ENCODE assay signal across 9 mouse cellular contexts in the genomic region with DNA sequence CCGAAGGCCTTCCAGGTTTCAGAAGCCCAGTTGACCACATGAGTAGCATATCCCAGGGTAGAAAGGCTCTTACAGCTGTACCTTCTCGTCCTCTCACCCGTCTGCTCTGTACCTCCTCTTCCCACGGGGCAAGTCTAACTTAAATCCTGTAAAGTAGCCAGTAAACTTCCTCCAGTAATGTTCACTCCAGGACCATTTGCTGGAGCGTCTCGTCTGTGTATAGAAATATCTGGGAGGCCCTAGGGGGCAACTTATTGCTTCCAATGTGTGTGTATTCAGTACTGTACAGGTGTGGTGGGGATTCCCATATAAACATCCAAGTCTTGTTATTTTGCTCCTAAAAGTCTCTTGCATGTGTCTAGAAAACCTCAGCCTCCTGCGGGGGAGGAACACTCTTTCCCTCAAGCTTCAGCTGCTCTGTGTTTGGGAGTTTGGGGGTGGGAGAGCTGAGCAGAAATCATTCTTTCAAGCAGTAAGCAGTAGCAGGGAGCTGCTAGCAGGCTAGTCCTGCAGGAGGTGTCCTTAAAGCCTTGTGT.
DNase-seq lines count a peak whose midpoint lies in the region; ATAC-seq lines count a peak whose summit lies in the region.
"Had no signal": no experiment of that assay in that cellular context is flagged by ENCODE, and none has a peak within 500 bp of the region (broad histone marks: within the 10 kb centered on the region; RNA-seq: fewer than 3 reads in every experiment).

No protein-coding gene starts in this region.

- H3K4me2 ChIP-seq in hindbrain, embryonic 11.5 days (replicated peaks; ENCODE audit: low read depth, low read length): no peak overlapping the region
- peak overlapping the region; percentile 46 for H3K4me2 ChIP-seq in limb, embryonic 13.5 days (replicated peaks)
- H3K4me2 ChIP-seq in midbrain, embryonic 11.5 days: no peak overlapping the region

- WGBS in hindbrain, embryonic 10.5 days: 70% methylated on average over 7 of the region's 7 CpGs
- WGBS in hindbrain, embryonic 11.5 days: 66% methylated on average over 7 of the region's 7 CpGs
- 18% methylated on average over 7 of the region's 7 CpGs for WGBS in limb, embryonic 13.5 days
- 76% methylated on average over 7 of the region's 7 CpGs for WGBS in midbrain, embryonic 11.5 days

- peaks cover 9% of the 10 kb centered on the region; the same call in 1 of the 2 replicates for H3K4me1 ChIP-seq in hindbrain, embryonic 10.5 days (replicated peaks)
- no peaks in the 10 kb centered on the region for H3K4me1 ChIP-seq in hindbrain, embryonic 11.5 days (replicated peaks; ENCODE audit: control insufficient read depth, insufficient read depth, low read length)
- H3K4me1 ChIP-seq in limb, embryonic 13.5 days: peaks cover 24% of the 10 kb centered on the region
- H3K4me1 ChIP-seq in midbrain, embryonic 11.5 days (ENCODE audit: control insufficient read depth, insufficient read depth, low read length): no peaks in the 10 kb centered on the region

- peaks cover 10% of the 10 kb centered on the region for H3K36me3 ChIP-seq in hindbrain, embryonic 10.5 days
- H3K36me3 ChIP-seq in hindbrain, embryonic 11.5 days (ENCODE audit: control insufficient read depth, insufficient read depth, low read length): no peaks in the 10 kb centered on the region
- H3K36me3 ChIP-seq in limb, embryonic 13.5 days: peaks cover 4% of the 10 kb centered on the region; the same call in 1 of the 2 replicates
- H3K36me3 ChIP-seq in midbrain, embryonic 11.5 days (ENCODE audit: control insufficient read depth, insufficient read depth, low read length): no peaks in the 10 kb centered on the region

- no peaks in the 10 kb centered on the region for H3K27me3 ChIP-seq in hindbrain, embryonic 10.5 days (ENCODE audit: insufficient read depth, poor library complexity, severe bottlenecking)
- H3K27me3 ChIP-seq in hindbrain, embryonic 11.5 days (ENCODE audit: control insufficient read depth, insufficient read depth, low read length): no peaks in the 10 kb centered on the region
- no peaks in the 10 kb centered on the region for H3K27me3 ChIP-seq in limb, embryonic 13.5 days
- no peaks in the 10 kb centered on the region for H3K27me3 ChIP-seq in midbrain, embryonic 11.5 days (ENCODE audit: control insufficient read depth, insufficient read depth, low read length)

- H3K9me3 ChIP-seq in hindbrain, embryonic 10.5 days: no peaks in the 10 kb centered on the region
- no peaks in the 10 kb centered on the region for H3K9me3 ChIP-seq in hindbrain, embryonic 11.5 days (ENCODE audit: control insufficient read depth, low read length)
- no peaks in the 10 kb centered on the region for H3K9me3 ChIP-seq in limb, embryonic 13.5 days
- H3K9me3 ChIP-seq in midbrain, embryonic 11.5 days (ENCODE audit: control insufficient read depth, low read length): no peaks in the 10 kb centered on the region

- no peak for ATAC-seq in hindbrain, embryonic 11.5 days (ENCODE audit: low FRiP score)
- peak; percentile 85 for ATAC-seq in limb, embryonic 13.5 days (ENCODE audit: low FRiP score, low read depth)
- ATAC-seq in midbrain, embryonic 11.5 days (ENCODE audit: low FRiP score): no peak
- ATAC-seq in monocyte, adult 5-6 weeks (replicated peaks; ENCODE audit: insufficient number of reproducible peaks, low FRiP score, low TSS enrichment, poor library complexity, severe bottlenecking): no peak

- H3K9ac ChIP-seq in hindbrain, embryonic 11.5 days (ENCODE audit: low read depth, low read length): no peak overlapping the region
- H3K9ac ChIP-seq in limb, embryonic 13.5 days: no peak overlapping the region
- H3K9ac ChIP-seq in midbrain, embryonic 11.5 days (ENCODE audit: low read length): no peak overlapping the region
- H3K9ac ChIP-seq: liver, embryonic 14.5 days had no signal

- no peak for DNase-seq in hindbrain, embryonic 10.5 days (ENCODE audit: low spot score)
- DNase-seq in hindbrain, embryonic 11.5 days (ENCODE audit: low spot score): no peak
- peak; percentile 89 for DNase-seq in brain, adult 2 months (ENCODE audit: low read depth, low spot score)
- DNase-seq in frontal cortex, postnatal 36 days (ENCODE audit: low spot score in 2 of 2): peak; percentile 62 to 70
- no peak for DNase-seq in midbrain, embryonic 11.5 days (ENCODE audit: low spot score, missing footprints)
- DNase-seq in T-cell, adult 2 months (ENCODE audit: low spot score): no peak

- H3K27ac ChIP-seq in hindbrain, embryonic 10.5 days: peak overlapping the region; percentile 62; the same call in 1 of the 2 replicates
- no peak overlapping the region for H3K27ac ChIP-seq in hindbrain, embryonic 11.5 days (ENCODE audit: low read depth, low read length)
- H3K27ac ChIP-seq in limb, embryonic 13.5 days: peak overlapping the region; percentile 96
- no peak overlapping the region for H3K27ac ChIP-seq in midbrain, embryonic 11.5 days (ENCODE audit: low read depth, low read length)
- H3K27ac ChIP-seq: liver, embryonic 14.5 days had no signal

- no peak overlapping the region for H3K4me3 ChIP-seq in hindbrain, embryonic 10.5 days
- H3K4me3 ChIP-seq in hindbrain, embryonic 11.5 days (ENCODE audit: low read depth, low read length): no peak overlapping the region
- no peak overlapping the region for H3K4me3 ChIP-seq in limb, embryonic 13.5 days
- no peak overlapping the region for H3K4me3 ChIP-seq in midbrain, embryonic 11.5 days (ENCODE audit: low read depth, low read length)

Comparison
In these comparisons a context has a peak if more than half of its experiments do, and no peak if none do; other contexts are left out.
1. H3K27ac ChIP-seq: peak in hindbrain, embryonic 10.5 days (single experiment) and limb, embryonic 13.5 days (single experiment); none in hindbrain, embryonic 11.5 days (single experiment) and midbrain, embryonic 11.5 days (single experiment).
2. DNase-seq: peak in brain, adult 2 months (single experiment) and frontal cortex, postnatal 36 days (2 of 2); none in hindbrain, embryonic 10.5 days (single experiment), hindbrain, embryonic 11.5 days (single experiment), midbrain, embryonic 11.5 days (single experiment) and T-cell, adult 2 months (single experiment).